Mouse (Mus musculus) left cerebral cortex, adult 8-10 months (tissue): ENCODE data around the gene 1700028P14Rik. TPM values are rescaled to one million over a fixed set of nuclear protein-coding genes. Genes with fewer than 3 reads are reported as not detected.

ENCODE experiments used
- DNase-seq, 2 experiments: peaks; one replicate each; pipeline ENCODE4 v3.0.0; 2022; ENCODE audit warnings: low spot score in 2 of 2
- total RNA-seq, 4 experiments: library from RNA; stranded (reverse); gene quantifications; 2 replicates each; pipeline ENCODE4 v1.2.4; 2022

1700028P14Rik gene
- total RNA-seq, 4 experiments from 2014 or later, result 0.74 to 2.4 (median 1.9) TPM

- DNase-seq, result no peak
Measured at GRCm38 (mm10) chr19:23609724-23610123, 42.9 kb downstream of the 1700028P14Rik start.

DNA sequence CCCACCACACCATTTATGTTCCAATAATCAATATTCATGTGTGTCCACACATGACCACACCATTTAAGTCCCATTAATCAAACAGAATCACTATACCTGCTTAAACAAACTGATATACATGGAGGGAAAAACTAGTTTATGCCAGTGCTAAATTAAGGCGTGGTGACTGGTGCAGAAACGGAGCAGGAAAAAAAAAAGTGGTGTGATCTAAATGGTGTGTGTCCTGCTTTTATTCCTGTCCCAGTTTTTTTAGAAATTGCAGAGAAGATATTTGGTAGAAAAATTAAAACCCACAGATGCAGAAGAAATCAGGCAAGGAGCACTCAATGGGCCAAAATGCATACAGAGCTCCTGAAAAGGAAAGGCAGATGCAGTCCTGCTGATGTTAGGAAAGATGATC, 44.7 kb downstream of the 1700028P14Rik start:
- no peak for DNase-seq

DNA sequence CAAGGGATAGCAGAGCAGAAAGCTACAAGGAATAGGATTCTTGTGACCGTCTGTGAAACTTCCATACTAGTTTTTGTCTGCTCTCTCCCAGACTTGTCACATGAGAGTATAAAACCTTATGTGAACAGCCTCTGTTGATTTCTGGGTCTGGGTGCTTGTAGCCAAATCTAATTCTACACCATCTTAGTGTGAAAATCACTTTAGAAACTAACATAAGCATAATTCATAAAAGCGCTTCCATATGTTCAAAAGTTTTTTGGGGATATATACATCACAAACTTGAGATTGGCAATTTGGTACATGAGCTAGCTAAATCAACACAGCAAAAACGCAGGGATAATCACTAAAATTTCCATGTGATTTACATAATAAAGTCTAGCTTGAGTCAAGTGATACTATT, 57.7 kb downstream of the 1700028P14Rik start:
- no peak for DNase-seq

DNA sequence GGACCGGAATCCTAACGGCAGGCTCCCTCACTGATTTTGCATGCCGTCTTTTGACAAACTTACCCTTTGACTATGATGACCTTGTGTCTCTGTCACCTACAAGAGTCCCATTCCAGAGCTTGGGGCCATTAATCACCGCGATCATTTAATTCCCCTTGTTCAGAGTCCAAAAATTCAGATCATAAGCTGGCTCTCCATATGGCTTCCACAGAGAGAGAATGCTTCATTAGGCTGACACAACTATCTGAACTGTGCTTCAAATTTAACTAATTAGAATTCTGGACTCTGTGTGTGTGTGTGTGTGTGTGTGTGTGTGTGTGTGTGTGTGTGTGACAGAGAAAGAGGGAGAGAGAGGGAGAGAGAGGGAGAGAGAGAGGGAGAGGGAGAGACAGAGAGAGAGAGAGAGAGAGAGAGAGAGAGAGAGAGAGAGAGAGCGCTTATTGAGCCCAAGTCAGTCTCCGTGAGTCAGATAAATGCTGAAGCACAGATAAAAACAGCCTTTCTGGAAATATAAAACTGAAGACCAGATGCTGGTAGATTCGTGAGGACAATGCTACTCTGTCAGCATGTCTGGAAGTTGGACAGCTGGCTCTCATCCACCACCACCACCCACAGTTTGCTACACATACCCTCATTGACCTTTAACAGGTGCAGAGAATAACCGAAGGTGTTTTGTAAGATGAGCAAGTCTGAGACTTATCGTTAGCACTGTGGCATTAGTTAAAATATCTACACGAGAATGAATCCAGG, 73.8 kb downstream of the 1700028P14Rik start:
- DNase-seq, result peak in 1 of 2 experiments; percentile 57

GRCm38 (mm10) chr19:23576685-23577084, 75.9 kb downstream of the 1700028P14Rik start:
- DNase-seq, result no peak

DNA sequence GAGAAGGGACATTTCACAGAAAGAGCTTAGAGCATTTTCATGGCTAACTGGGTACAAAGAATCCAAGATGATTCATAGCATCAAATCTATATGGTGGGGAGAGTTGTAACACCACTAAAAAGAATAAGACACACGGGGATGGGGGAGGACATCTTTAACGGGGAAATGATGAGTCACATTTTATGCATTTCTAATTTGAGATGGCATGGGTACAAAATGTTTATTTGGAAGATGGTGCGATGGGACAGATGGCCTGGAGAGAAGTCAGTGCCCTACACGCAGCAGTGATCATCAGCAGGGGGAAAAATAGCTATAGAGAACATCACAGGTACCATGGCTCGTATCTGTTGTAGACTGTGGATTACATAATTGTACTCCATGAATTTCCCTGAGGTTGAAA, 88.9 kb downstream of the 1700028P14Rik start:
- DNase-seq, result peak in 1 of 2 experiments; percentile 57

DNA sequence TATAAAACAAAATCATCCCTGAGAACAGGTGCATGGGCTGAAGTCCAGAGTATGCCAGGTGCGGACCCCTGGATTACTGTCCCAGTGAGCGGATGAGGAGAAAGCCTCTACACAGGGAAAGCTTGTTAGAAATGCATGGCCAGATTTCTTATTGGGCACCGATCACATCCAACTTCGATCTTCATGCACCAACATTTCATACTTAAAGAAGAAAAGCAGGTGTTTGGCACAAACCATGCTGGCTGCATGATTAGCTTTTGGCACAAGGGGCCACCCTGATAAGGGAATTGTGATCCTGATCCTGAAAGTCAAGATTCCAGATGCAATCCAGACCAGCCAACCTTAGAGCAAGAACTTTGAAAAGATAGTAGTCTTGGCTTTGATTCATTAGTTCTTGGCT, 90.0 kb downstream of the 1700028P14Rik start:
- no peak for DNase-seq

DNA sequence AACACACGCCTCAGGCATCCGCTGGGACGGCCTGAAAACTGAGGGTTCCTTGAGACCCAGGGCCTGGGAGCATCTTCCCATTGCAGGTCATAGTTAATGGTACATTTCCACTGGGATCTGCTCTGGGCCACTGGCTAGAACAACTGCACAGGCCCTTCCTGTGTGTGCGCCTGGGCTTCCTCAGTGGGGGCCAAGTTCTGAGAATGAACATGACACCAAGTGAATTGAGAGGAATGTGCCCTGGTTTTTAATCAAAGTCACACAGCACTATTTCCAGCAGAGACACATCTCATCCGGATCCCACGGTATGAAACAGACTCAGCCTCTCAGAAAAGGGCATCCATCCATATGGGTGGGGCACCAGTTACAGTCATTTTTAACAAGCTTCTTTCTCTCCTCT, 90.6 kb downstream of the 1700028P14Rik start:
- DNase-seq, result no peak

- no peak for DNase-seq
Measured at GRCm38 (mm10) chr19:23553450-23553849, 99.2 kb downstream of the 1700028P14Rik start.

GRCm38 (mm10) chr19:23545604-23546003, 107.0 kb downstream of the 1700028P14Rik start:
- DNase-seq, result no peak

DNA sequence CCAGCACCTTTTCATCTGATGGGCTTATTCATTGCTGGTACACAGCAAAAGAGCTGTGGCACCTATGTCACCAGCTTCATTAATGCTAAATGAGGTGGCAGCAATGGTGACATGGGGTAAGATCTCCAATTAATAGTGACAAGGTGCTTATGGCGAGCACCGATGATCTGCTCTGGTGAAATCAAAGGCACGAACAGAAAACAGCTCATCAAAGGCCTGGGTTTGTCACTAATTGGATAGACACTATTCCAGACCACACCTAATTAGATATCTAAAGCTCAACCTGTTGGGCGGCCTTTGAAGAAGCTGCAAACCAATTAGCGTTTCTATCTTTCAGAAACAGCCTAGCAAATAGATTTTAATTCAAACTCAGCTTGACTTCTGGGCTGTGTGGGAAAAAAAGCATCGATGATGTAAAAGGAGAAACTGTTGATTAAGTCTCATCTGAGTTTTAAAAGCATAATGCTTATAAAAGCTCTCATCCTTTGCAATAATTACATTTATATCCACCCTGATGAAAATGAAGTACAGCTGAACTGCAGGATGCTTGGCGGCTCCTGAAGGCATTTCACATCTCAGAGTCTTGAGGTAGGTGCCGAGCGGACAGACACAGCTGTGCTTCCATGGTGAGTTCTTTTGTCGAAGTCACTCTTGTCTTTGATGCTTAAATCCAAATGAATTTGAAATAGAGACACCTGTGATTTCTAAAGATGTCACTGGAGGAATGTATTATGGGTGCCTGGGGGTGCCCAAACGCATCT, 109.2 kb downstream of the 1700028P14Rik start:
- DNase-seq, result no peak

- no peak for DNase-seq
Measured at GRCm38 (mm10) chr19:23542759-23543158, 109.9 kb downstream of the 1700028P14Rik start.

DNA sequence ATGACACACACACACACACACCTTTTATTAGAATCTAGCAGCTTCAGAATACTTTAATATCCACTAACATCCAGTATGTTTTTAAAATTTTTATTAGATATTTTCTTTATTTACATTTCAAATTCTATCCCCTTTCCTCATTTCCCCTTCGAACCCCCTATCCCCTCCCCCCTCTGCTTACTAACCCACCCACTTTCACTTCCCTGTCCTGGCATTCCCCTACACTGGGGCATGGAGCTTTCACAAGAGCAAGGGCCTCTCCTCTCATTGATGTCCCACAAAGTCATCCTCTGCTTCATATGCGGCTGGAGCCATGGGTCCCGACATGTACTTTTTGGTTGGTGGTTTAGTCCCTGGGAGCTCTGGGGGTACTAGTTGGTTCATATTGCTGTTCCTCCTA, 116.9 kb downstream of the 1700028P14Rik start:
- no peak for DNase-seq

DNA sequence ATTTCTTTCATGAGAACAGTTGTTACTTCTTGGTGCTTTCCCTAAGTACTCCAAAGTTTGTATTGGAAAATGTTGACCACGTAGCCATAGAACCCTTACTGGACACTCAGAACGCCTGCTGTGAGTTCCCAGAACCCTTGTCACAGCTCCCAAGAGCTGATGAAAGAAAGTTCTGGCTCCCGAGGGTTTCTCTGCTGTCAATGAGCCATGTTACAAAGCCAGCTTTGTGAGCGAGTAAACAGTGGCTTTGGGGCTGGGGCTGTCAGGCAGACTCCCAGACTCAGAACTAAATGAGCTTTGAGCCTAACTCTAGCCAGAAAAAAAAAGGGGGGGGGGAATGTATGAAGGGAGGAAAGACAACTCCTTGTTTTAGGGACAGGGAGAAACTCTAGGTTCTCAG, 120.7 kb downstream of the 1700028P14Rik start:
- DNase-seq, result peak in 1 of 2 experiments; percentile 38

DNA sequence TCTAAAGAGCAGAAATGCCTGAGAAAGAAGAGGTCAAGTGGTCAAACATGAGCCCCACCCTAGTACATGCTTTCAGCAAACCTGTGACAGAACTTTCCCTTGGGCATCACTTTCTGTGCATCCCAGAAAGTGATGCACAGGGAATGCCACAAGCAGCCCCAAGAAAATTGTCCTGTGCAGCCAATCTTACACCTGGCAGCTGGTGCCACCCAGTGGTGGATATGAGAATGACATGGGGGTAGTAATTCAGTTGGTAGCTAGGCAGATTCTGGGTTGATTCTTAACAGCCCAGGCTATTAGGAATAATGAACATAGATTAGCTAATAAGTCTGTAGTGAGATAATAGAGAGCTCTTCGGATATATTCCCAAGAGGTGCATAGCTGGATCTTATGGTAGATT, 128.9 kb downstream of the 1700028P14Rik start:
- DNase-seq, result peak; percentile 45 to 66

DNA sequence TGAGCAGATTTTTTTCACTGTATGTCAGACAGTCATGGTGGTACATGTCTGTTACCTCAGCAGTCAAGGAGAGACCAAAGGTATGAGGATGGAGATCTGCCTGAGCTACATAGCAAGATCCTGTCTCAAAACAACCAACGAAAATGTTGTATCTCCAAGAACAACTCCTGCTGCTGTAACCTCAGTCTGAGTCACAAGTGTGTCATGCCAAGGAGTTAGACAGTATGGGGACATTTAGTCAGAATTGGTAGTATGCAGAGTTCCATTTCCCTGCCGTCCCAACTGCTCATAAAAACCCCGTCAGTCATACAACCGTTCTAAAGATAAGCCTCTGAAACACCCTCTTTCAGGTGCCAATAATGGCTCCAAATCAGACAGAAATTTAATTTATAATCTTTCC, 130.8 kb downstream of the 1700028P14Rik start:
- DNase-seq, result no peak

GRCm38 (mm10) chr19:23521071-23521470, 131.5 kb downstream of the 1700028P14Rik start:
- no peak for DNase-seq

- DNase-seq, result peak in 1 of 2 experiments; percentile 64
Measured at GRCm38 (mm10) chr19:23520629-23521028, 132.0 kb downstream of the 1700028P14Rik start.

- no peak for DNase-seq
Measured at GRCm38 (mm10) chr19:23518477-23518876, 134.1 kb downstream of the 1700028P14Rik start.

DNA sequence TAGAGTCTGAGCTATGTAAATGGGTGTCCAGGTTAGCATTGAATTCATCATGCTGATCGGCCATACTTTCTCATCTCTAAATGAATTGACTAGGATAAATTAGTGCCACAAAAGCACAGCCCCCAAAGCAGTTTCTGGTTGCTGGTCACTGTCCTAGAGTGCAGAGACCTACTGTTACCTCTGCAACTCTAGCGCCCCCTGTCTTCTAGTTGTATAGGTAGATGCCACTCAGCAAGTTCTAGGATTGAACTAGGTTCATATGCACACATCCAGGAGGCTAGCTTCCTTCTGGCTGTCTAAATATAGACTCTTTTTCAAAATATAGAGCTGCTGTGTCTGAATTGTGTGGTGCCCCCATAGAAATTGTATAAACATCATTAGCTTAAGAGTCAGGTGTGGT, 141.3 kb downstream of the 1700028P14Rik start:
- DNase-seq, result no peak
